Mouse (Mus musculus): ENCODE data around the gene Ercc1. TPM values are rescaled to one million over a fixed set of nuclear protein-coding genes. Genes with fewer than 3 reads are reported as not detected.

The Ercc1 gene
- polyA plus RNA-seq, 1 experiment from 2014 or later, result 80.6 TPM

DNA sequence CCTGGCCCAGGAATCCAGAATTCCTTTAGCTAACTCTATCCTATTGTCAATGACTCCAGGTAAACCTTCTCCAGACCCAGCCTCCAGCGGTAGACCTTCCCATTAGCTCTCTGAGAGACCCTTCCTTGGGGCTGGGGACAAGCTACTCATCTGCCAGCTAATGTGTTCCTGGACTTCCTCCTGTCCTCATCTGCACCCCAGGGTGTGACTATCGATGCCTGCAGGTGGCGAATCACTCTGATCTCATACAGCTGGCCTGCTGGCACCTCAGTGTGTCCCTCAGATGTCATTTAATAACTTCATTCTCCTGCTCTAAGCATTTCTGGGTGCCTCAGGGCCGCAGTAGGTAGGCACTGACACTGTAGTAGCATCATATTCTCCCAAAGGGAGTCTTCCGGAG is 16.8 kb upstream of the Ercc1 start:
- ATAC-seq, result no peak
- no peak overlapping the region for H3K9ac ChIP-seq (ENCODE audit: low read depth, low read length)
- peaks cover 11% of the 10 kb centered on the region for H3K4me1 ChIP-seq (ENCODE audit: control insufficient read depth, insufficient read depth, low read depth, low read length)
- H3K4me2 ChIP-seq (ENCODE audit: low read length), result peak overlapping the region; percentile 68
- no peaks in the 10 kb centered on the region for H3K36me3 ChIP-seq (ENCODE audit: control insufficient read depth, insufficient read depth, low read length)
- no peak overlapping the region for H3K4me3 ChIP-seq (ENCODE audit: low read length)
- H3K27me3 ChIP-seq (replicated peaks; ENCODE audit: control insufficient read depth, insufficient read depth, low read length), result no peaks in the 10 kb centered on the region
- no peaks in the 10 kb centered on the region for H3K9me3 ChIP-seq (ENCODE audit: control insufficient read depth, low read length)
- 80% methylated on average over 5 of the region's 5 CpGs for WGBS
- H3K27ac ChIP-seq (ENCODE audit: low read depth, low read length), result no peak overlapping the region

DNA sequence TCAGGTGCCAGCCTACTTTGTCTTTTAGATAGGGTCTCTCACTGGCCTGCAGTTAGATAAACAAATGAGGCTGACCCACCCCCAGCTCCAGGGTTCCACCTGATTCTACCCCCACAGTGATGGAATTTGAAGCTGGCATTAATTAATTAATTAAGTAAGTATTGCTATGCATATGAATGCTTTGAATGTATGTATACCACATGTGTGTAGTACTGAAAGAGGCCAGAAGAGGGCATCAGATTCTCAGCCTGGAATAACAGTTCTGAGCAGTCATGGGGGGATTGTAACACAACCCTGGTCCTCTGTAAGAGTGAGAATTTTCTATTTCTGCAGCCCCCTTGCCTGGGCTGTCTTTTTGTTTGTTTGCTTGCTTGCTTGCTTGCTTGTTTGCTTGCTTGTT is 16.2 kb upstream of the Ercc1 start:
- no peak overlapping the region for H3K4me3 ChIP-seq (ENCODE audit: low read length)
- no peak for ATAC-seq
- H3K4me1 ChIP-seq (ENCODE audit: control insufficient read depth, insufficient read depth, low read depth, low read length), result peaks cover 11% of the 10 kb centered on the region
- no peaks in the 10 kb centered on the region for H3K27me3 ChIP-seq (replicated peaks; ENCODE audit: control insufficient read depth, insufficient read depth, low read length)
- H3K27ac ChIP-seq (ENCODE audit: low read depth, low read length), result no peak overlapping the region
- H3K9ac ChIP-seq (ENCODE audit: low read depth, low read length), result no peak overlapping the region
- no peak overlapping the region for H3K4me2 ChIP-seq (ENCODE audit: low read length)
- H3K36me3 ChIP-seq (ENCODE audit: control insufficient read depth, insufficient read depth, low read length), result no peaks in the 10 kb centered on the region
- no peaks in the 10 kb centered on the region for H3K9me3 ChIP-seq (ENCODE audit: control insufficient read depth, low read length)

DNA sequence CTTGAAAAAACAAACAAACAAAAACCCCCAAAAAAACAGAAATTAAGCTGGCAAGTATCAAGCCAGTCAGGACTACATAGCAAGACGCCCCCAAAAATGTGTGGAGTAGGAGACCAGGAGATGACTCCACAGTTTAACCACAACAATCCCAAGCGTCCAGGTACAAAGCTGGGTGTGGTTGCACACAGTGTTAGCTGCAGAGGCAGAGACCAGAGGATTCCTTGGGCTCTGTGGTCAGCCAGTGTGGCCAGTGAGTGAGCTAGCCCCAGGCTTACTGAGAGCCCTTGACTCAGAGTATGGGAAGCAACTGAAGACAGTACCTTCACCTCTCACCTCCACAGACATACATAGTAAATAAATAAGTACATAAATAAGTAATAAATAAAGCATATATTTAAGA is 12.7 kb upstream of the Ercc1 start:
- Histone ChIP-seq H3K4me2 (ENCODE audit: low read length) (no peak overlapping the region), H3K4me3 (ENCODE audit: low read length) (no peak overlapping the region), H3K27ac (ENCODE audit: low read depth, low read length) (no peak overlapping the region), H3K9ac (ENCODE audit: low read depth, low read length) (no peak overlapping the region), H3K9me3 (ENCODE audit: control insufficient read depth, low read length) (no peaks in the 10 kb centered on the region), H3K4me1 (ENCODE audit: control insufficient read depth, insufficient read depth, low read depth, low read length) (peaks cover 7% of the 10 kb centered on the region), H3K36me3 (ENCODE audit: control insufficient read depth, insufficient read depth, low read length) (no peaks in the 10 kb centered on the region), H3K27me3 (replicated peaks; ENCODE audit: control insufficient read depth, insufficient read depth, low read length) (no peaks in the 10 kb centered on the region)
- WGBS, result 68% methylated on average over 2 of the region's 2 CpGs
- no peak for ATAC-seq

DNA sequence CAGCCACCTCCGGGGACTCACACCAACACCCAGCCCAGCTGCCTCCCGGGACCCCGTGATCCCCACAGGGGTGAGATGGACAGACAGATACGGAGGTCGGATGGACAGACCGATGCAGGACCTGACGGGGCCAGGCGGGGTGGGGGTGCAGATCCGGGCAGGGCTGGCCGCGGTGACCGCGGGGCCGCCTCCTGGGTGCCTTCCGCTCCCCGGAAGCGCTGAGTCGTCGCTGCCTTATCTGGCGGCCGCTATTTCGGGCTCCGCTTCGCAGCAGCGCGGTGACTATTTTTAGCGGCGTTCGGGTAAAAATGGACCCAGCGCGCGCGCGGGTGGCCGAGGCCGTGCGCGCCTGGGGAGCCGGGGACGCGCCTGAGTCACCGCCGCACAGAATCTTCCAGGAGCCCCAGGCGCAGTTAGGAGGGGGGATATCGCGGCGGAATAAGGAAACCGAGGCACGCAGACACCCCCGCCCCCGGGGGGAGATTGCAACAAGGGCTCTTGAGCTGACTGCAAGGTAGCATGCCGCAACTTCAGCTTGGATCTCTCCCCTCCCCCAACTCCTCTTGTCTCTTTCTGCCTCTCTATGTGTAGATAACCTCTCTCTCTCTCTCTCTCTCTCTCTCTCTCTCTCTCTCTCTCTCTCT is 11.7 kb upstream of the Ercc1 start:
- ATAC-seq, result peak; percentile 73
- Histone ChIP-seq H3K9me3 (ENCODE audit: control insufficient read depth, low read length) (no peaks in the 10 kb centered on the region), H3K9ac (ENCODE audit: low read depth, low read length) (peak overlapping the region; percentile 95), H3K4me2 (ENCODE audit: low read length) (peak overlapping the region; percentile 93), H3K27ac (ENCODE audit: low read depth, low read length) (peak overlapping the region; percentile 83), H3K27me3 (replicated peaks; ENCODE audit: control insufficient read depth, insufficient read depth, low read length) (no peaks in the 10 kb centered on the region), H3K36me3 (ENCODE audit: control insufficient read depth, insufficient read depth, low read length) (no peaks in the 10 kb centered on the region), H3K4me1 (ENCODE audit: control insufficient read depth, insufficient read depth, low read depth, low read length) (peaks cover 4% of the 10 kb centered on the region), H3K4me3 (ENCODE audit: low read length) (peak overlapping the region; percentile 76)
- WGBS, result under 1% methylated on average over 42 of the region's 52 CpGs

DNA sequence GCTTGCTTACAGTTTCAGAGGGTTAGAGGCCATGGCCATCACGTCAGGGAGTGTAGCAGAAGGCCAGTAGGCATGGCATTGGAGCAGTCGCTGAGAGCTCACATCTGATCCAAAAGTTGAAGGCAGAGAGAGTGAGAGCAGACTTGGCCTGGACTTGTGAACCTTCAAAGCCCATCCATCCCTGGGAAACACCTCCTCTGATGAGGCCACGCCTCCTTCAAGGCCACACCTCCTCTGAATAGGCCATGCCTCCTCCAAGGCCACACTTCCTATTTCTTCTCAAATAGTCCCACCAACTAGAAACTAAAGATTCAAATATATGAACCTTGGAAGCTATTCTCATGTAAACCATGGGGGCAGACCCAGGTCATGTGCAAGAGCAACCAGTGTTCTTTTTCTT is 9.0 kb upstream of the Ercc1 start:
- no peak overlapping the region for H3K4me3 ChIP-seq (ENCODE audit: low read length)
- H3K36me3 ChIP-seq (ENCODE audit: control insufficient read depth, insufficient read depth, low read length), result no peaks in the 10 kb centered on the region
- peaks cover 4% of the 10 kb centered on the region for H3K4me1 ChIP-seq (ENCODE audit: control insufficient read depth, insufficient read depth, low read depth, low read length)
- H3K4me2 ChIP-seq (ENCODE audit: low read length), result no peak overlapping the region
- H3K27me3 ChIP-seq (replicated peaks; ENCODE audit: control insufficient read depth, insufficient read depth, low read length), result no peaks in the 10 kb centered on the region
- no peaks in the 10 kb centered on the region for H3K9me3 ChIP-seq (ENCODE audit: control insufficient read depth, low read length)
- ATAC-seq, result no peak
- H3K9ac ChIP-seq (ENCODE audit: low read depth, low read length), result no peak overlapping the region
- H3K27ac ChIP-seq (ENCODE audit: low read depth, low read length), result no peak overlapping the region
- WGBS, result 48% methylated on average over 3 of the region's 3 CpGs

DNA sequence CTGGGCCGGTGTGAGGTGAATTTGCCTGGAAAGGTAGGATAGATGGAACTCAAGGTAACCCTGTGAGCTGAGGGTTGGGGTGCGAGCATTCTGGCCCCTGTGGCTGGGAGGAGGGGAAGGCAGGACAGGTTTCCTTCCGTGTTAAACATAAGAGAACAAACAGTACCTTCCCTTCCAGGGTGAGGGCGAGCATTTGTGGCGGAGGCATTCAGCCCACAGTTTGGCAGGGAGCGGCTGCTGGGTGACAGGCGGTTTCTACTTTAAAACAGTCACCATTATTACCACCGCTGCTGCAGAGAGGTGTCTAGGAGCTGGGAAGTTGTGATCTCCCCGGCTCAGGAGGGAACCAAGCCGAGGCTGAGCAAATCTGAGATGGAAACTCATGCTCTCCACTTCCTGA is 7.5 kb upstream of the Ercc1 start:
- H3K36me3 ChIP-seq (ENCODE audit: control insufficient read depth, insufficient read depth, low read length), result no peaks in the 10 kb centered on the region
- peaks cover 12% of the 10 kb centered on the region for H3K4me1 ChIP-seq (ENCODE audit: control insufficient read depth, insufficient read depth, low read depth, low read length)
- H3K9ac ChIP-seq (ENCODE audit: low read depth, low read length), result no peak overlapping the region
- no peak for ATAC-seq
- no peak overlapping the region for H3K4me2 ChIP-seq (ENCODE audit: low read length)
- H3K9me3 ChIP-seq (ENCODE audit: control insufficient read depth, low read length), result no peaks in the 10 kb centered on the region
- no peak overlapping the region for H3K4me3 ChIP-seq (ENCODE audit: low read length)
- peaks cover 10% of the 10 kb centered on the region for H3K27me3 ChIP-seq (replicated peaks; ENCODE audit: control insufficient read depth, insufficient read depth, low read length)
- 65% methylated on average over 10 of the region's 10 CpGs for WGBS
- H3K27ac ChIP-seq (ENCODE audit: low read depth, low read length), result no peak overlapping the region

DNA sequence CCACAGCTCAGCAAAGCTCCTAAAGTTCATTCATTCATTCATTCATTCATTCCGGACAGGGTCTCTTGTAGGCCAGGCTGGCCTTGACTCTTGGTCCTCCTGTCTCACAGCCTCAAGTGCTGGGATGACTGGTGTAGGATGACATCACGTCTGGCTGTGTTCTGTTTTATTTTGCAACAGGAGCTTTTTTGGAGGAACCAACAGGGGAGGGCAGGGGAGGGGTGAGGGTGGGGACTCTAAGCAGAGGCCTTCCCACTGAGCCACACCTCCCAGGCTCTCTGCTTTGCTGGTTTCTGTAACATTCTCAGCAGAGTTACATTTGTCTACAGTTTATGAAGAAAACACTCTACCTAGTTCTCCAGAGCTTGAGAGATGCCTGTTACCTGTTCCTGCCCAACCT is 6.5 kb upstream of the Ercc1 start:
- no peak overlapping the region for H3K4me2 ChIP-seq (ENCODE audit: low read length)
- H3K4me3 ChIP-seq (ENCODE audit: low read length), result no peak overlapping the region
- H3K9me3 ChIP-seq (ENCODE audit: control insufficient read depth, low read length), result no peaks in the 10 kb centered on the region
- no peak overlapping the region for H3K27ac ChIP-seq (ENCODE audit: low read depth, low read length)
- H3K4me1 ChIP-seq (ENCODE audit: control insufficient read depth, insufficient read depth, low read depth, low read length), result peaks cover 17% of the 10 kb centered on the region
- no peaks in the 10 kb centered on the region for H3K36me3 ChIP-seq (ENCODE audit: control insufficient read depth, insufficient read depth, low read length)
- H3K27me3 ChIP-seq (replicated peaks; ENCODE audit: control insufficient read depth, insufficient read depth, low read length), result peaks cover 10% of the 10 kb centered on the region
- no peak overlapping the region for H3K9ac ChIP-seq (ENCODE audit: low read depth, low read length)
- 69% methylated on average over 2 of the region's 2 CpGs for WGBS
- no peak for ATAC-seq

DNA sequence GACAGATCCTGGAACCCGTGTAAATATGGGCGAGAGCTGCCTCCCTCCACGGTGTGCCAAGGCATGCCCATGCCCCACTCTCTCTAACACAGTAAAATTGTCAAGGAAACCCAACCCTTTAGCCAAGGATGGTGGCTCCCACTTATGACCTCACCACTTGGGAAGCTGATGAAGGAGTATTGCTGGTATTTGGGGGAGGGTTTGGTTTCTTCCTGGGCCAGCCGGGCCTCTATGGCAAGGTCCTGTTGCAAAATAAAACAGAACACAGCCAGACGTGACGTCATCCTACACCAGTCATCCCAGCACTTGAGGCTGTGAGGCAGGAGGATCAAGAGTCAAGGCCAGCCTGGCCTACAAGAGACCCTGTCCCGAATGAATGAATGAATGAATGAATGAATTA is 6.0 kb upstream of the Ercc1 start:
- Histone ChIP-seq H3K9me3 (ENCODE audit: control insufficient read depth, low read length) (no peaks in the 10 kb centered on the region), H3K9ac (ENCODE audit: low read depth, low read length) (no peak overlapping the region), H3K36me3 (ENCODE audit: control insufficient read depth, insufficient read depth, low read length) (no peaks in the 10 kb centered on the region), H3K4me1 (ENCODE audit: control insufficient read depth, insufficient read depth, low read depth, low read length) (peaks cover 15% of the 10 kb centered on the region), H3K4me2 (ENCODE audit: low read length) (no peak overlapping the region), H3K27ac (ENCODE audit: low read depth, low read length) (no peak overlapping the region), H3K4me3 (ENCODE audit: low read length) (no peak overlapping the region), H3K27me3 (replicated peaks; ENCODE audit: control insufficient read depth, insufficient read depth, low read length) (peaks cover 10% of the 10 kb centered on the region)
- ATAC-seq, result no peak
- WGBS, result 76% methylated on average over 7 of the region's 7 CpGs

DNA sequence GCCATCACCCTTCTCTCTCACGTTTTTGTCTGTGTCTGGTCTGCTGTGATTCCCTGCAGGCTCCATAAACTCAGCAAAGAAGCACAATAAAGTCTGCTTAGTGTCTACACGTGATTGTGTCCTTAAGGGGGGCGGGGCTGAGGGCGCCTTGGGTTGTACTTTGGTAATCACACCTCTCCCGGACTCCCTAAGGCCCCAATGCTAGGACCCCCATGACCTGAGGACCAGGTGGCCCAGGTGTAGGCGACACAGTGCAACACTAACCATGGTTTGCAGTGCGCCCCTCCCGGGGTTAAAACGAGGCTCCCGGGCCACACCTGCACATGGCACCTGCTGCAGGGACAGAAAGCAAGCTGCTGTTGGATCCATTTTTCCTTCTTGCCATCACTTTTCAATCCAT is 3.3 kb upstream of the Ercc1 start:
- 24% methylated on average over 10 of the region's 10 CpGs for WGBS
- Histone ChIP-seq H3K4me2 (ENCODE audit: low read length) (peak overlapping the region; percentile 99), H3K9ac (ENCODE audit: low read depth, low read length) (peak overlapping the region; percentile 17; the same call in 1 of the 2 replicates), H3K27ac (ENCODE audit: low read depth, low read length) (no peak overlapping the region), H3K4me3 (ENCODE audit: low read length) (peak overlapping the region; percentile 57; the same call in 1 of the 2 replicates), H3K9me3 (ENCODE audit: control insufficient read depth, low read length) (no peaks in the 10 kb centered on the region), H3K4me1 (ENCODE audit: control insufficient read depth, insufficient read depth, low read depth, low read length) (peaks cover 28% of the 10 kb centered on the region), H3K27me3 (replicated peaks; ENCODE audit: control insufficient read depth, insufficient read depth, low read length) (peaks cover 10% of the 10 kb centered on the region), H3K36me3 (ENCODE audit: control insufficient read depth, insufficient read depth, low read length) (no peaks in the 10 kb centered on the region)
- ATAC-seq, result no peak

All from hindbrain, embryonic 16.5 days (tissue).